Mouse (Mus musculus): ENCODE data around the gene Adgb.

The Adgb gene

GRCm38 (mm10) chr10:10350550-10350949, 121.6 kb downstream of the Adgb start:
- no peak for ATAC-seq (ENCODE audit: low TSS enrichment)

GRCm38 (mm10) chr10:10343930-10344329, 128.2 kb downstream of the Adgb start:
- no peak for ATAC-seq (ENCODE audit: low TSS enrichment)

- peak; percentile 77 for ATAC-seq (ENCODE audit: low TSS enrichment)
These were observed 146.6 kb downstream of the Adgb start for GRCm38 (mm10) chr10:10325560-10325959.

GRCm38 (mm10) chr10:10322961-10323360, 149.2 kb downstream of the Adgb start:
- peak; percentile 50 for ATAC-seq (ENCODE audit: low TSS enrichment)

- ATAC-seq (ENCODE audit: low TSS enrichment): peak; percentile 64
These were observed 150.9 kb downstream of the Adgb start for GRCm38 (mm10) chr10:10321119-10321781.

GRCm38 (mm10) chr10:10320364-10321083, 151.6 kb downstream of the Adgb start:
- peak; percentile 26 for ATAC-seq (ENCODE audit: low TSS enrichment)

GRCm38 (mm10) chr10:10318086-10318485, 154.0 kb downstream of the Adgb start:
- ATAC-seq (ENCODE audit: low TSS enrichment): no peak

GRCm38 (mm10) chr10:10315631-10316030, 156.5 kb downstream of the Adgb start:
- ATAC-seq (ENCODE audit: low TSS enrichment): no peak

GRCm38 (mm10) chr10:10314521-10314920, 157.6 kb downstream of the Adgb start:
- ATAC-seq (ENCODE audit: low TSS enrichment): no peak

GRCm38 (mm10) chr10:10309877-10310426, 162.2 kb downstream of the Adgb start:
- no peak for ATAC-seq (ENCODE audit: low TSS enrichment)

- ATAC-seq (ENCODE audit: low TSS enrichment): no peak
These were observed 163.1 kb downstream of the Adgb start for GRCm38 (mm10) chr10:10309056-10309455.

GRCm38 (mm10) chr10:10307384-10307783, 164.7 kb downstream of the Adgb start:
- no peak for ATAC-seq (ENCODE audit: low TSS enrichment)

GRCm38 (mm10) chr10:10304370-10304769, 167.8 kb downstream of the Adgb start:
- no peak for ATAC-seq (ENCODE audit: low TSS enrichment)

GRCm38 (mm10) chr10:10301692-10302091, 170.4 kb downstream of the Adgb start:
- peak; percentile 79 for ATAC-seq (ENCODE audit: low TSS enrichment)

- ATAC-seq (ENCODE audit: low TSS enrichment): no peak
These were observed 171.1 kb downstream of the Adgb start for GRCm38 (mm10) chr10:10300915-10301439.

GRCm38 (mm10) chr10:10299987-10300386, 172.1 kb downstream of the Adgb start:
- ATAC-seq (ENCODE audit: low TSS enrichment): no peak

GRCm38 (mm10) chr10:10287221-10287867, 184.8 kb downstream of the Adgb start:
- no peak for ATAC-seq (ENCODE audit: low TSS enrichment)

Measured in frontal cortex, adult (tissue).